Mouse (Mus musculus): ENCODE data around the gene Hid1. TPM values are rescaled to one million over a fixed set of nuclear protein-coding genes. Genes with fewer than 3 reads are reported as not detected.

Hid1 gene
- polyA plus RNA-seq, 1 experiment: 14.4 TPM

DNA sequence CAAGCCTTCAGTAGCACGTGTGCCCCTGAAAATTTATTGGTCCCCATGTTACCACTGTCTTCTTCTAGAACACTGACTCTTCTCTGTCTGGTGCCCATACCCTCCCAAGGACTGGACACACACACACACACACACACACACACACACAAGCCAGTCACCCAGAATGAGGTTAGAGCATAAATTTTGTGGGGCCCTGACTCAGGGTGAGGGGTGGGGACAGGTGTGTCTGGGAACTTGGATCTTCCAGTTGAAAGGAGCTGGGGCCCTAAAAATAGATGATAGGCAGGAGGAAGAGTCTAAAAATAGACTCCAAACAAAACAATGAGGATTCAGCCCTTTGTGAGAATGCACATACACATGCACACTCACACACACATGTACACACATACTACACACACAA is 58.8 kb downstream of the Hid1 start:
- TF ChIP-seq MYOD1 (IDR thresholded peaks at IDR 0.05; ENCODE audit: control insufficient read depth, insufficient read length, low read depth) (no peak), USF1 (IDR thresholded peaks at IDR 0.05; ENCODE audit: low read depth) (no peak), MAX (IDR thresholded peaks at IDR 0.05) (no peak), MYOG (IDR thresholded peaks at IDR 0.05; ENCODE audit: control insufficient read depth, extremely low read depth, insufficient read length) (no peak), FOSL1 (IDR thresholded peaks at IDR 0.05; ENCODE audit: insufficient read depth, low read length, poor library complexity, severe bottlenecking) (no peak), CEBPB (IDR thresholded peaks at IDR 0.05; ENCODE audit: low read depth) (no peak), CTCF (IDR thresholded peaks at IDR 0.05; ENCODE audit: control insufficient read depth, insufficient read depth, insufficient read length) (no peak)
- Histone ChIP-seq H3K79me2 (ENCODE audit: control insufficient read depth, insufficient read depth) (no peaks in the 10 kb centered on the region), H3K27me3 (ENCODE audit: control insufficient read depth, insufficient read depth, insufficient read length) (no peaks in the 10 kb centered on the region), H3K79me3 (ENCODE audit: low read depth) (no peaks in the 10 kb centered on the region), H3K36me3 (ENCODE audit: control insufficient read depth, insufficient read depth) (no peaks in the 10 kb centered on the region), H3ac (ENCODE audit: control insufficient read depth, insufficient read length, low read depth) (no peak overlapping the region), H3K4me3 (ENCODE audit: insufficient read depth, poor library complexity, severe bottlenecking) (no peak overlapping the region)

DNA sequence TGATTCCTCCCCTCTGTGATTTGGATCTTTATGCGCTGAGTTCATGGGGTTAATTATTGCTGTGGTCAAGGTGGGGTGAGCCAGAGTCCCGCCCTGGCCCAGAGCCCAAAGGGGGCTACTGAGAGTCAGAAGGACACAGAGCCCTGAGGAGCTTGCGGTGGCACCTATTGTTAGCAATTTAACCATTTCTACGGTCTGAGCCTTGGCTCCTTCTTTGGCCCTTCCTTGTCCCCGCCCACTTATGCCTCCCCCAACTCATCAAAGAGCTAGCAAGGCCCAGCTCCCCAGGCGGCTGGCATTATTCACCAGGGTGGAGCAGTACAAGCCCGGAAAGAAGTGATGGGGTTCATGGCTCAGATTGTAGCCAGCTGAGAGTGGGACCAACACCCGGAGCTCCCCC is 60.7 kb downstream of the Hid1 start, which contains the start of gene Otop2:
Gene Otop2, plus strand, starts transcription at position 301 of the 400 bp plus-strand sequence.
- Histone ChIP-seq H3K79me2 (ENCODE audit: control insufficient read depth, insufficient read depth) (no peaks in the 10 kb centered on the region), H3ac (ENCODE audit: control insufficient read depth, insufficient read length, low read depth) (no peak within 1 kb of the TSS), H3K27me3 (ENCODE audit: control insufficient read depth, insufficient read depth, insufficient read length) (no peaks in the 10 kb centered on the region), H3K36me3 (ENCODE audit: control insufficient read depth, insufficient read depth) (no peaks in the 10 kb centered on the region), H3K4me3 (ENCODE audit: insufficient read depth, poor library complexity, severe bottlenecking) (no peak within 1 kb of the TSS), H3K79me3 (ENCODE audit: low read depth) (no peaks in the 10 kb centered on the region)
- TF ChIP-seq MYOG (IDR thresholded peaks at IDR 0.05; ENCODE audit: control insufficient read depth, extremely low read depth, insufficient read length) (no peak), CEBPB (IDR thresholded peaks at IDR 0.05; ENCODE audit: low read depth) (no peak), MYOD1 (IDR thresholded peaks at IDR 0.05; ENCODE audit: control insufficient read depth, insufficient read length, low read depth) (no peak), FOSL1 (IDR thresholded peaks at IDR 0.05; ENCODE audit: insufficient read depth, low read length, poor library complexity, severe bottlenecking) (no peak), USF1 (IDR thresholded peaks at IDR 0.05; ENCODE audit: low read depth) (no peak)

DNA sequence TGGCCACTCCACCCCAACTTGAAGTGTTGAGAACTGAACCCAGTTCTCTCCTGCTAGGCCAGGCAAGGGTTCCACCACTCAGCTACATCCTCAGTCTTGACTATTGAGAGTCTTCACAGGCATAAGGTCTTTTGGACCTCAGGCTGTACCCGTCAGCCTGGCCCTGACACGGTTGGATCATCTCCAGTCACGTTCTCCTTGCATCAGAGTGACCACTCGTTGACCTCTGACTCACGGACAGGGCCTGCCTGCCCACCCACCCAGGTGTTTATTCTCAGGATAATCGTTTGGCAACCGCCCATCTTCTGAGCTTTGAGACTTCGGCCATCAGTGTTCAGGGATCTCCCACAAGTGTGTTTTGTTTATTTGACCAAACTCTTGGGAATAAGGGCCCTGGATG is 64.4 kb downstream of the Hid1 start:
- no peak for TF ChIP-seq MYOD1 (IDR thresholded peaks at IDR 0.05; ENCODE audit: control insufficient read depth, insufficient read length, low read depth)
- no peak for TF ChIP-seq FOSL1 (IDR thresholded peaks at IDR 0.05; ENCODE audit: insufficient read depth, low read length, poor library complexity, severe bottlenecking)
- TF ChIP-seq MAX (IDR thresholded peaks at IDR 0.05): no peak
- no peak for TF ChIP-seq MYOG (IDR thresholded peaks at IDR 0.05; ENCODE audit: control insufficient read depth, extremely low read depth, insufficient read length)
- no peak for TF ChIP-seq CTCF (IDR thresholded peaks at IDR 0.05; ENCODE audit: control insufficient read depth, insufficient read depth, insufficient read length)
- TF ChIP-seq CEBPB (IDR thresholded peaks at IDR 0.05; ENCODE audit: low read depth): no peak
- TF ChIP-seq USF1 (IDR thresholded peaks at IDR 0.05; ENCODE audit: low read depth): no peak
- no peaks in the 10 kb centered on the region for H3K27me3 ChIP-seq (ENCODE audit: control insufficient read depth, insufficient read depth, insufficient read length)
- H3K4me3 ChIP-seq (ENCODE audit: insufficient read depth, poor library complexity, severe bottlenecking): no peak overlapping the region
- no peaks in the 10 kb centered on the region for H3K79me2 ChIP-seq (ENCODE audit: control insufficient read depth, insufficient read depth)
- H3K79me3 ChIP-seq (ENCODE audit: low read depth): no peaks in the 10 kb centered on the region
- H3K36me3 ChIP-seq (ENCODE audit: control insufficient read depth, insufficient read depth): no peaks in the 10 kb centered on the region
- no peak overlapping the region for H3ac ChIP-seq (ENCODE audit: control insufficient read depth, insufficient read length, low read depth)

DNA sequence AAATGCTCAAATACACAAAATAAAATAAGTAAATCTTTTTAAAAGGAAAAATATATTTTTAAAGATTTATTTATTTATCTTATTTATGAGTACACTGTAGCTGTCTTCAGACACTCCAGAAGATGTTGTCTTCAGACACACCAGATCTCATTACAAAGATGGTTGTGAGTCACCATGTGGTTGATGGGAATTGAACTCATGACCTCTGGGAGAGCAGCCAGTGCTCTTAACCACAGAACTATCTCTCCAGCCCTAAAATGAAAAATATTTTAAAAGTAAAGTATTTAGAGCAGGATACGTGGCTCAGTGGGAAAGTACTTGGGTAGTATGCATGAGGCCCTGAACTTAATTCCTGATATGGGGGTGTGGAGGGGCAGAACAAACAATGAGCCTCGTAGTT is 66.2 kb downstream of the Hid1 start:
- Histone ChIP-seq H3ac (ENCODE audit: control insufficient read depth, insufficient read length, low read depth) (no peak overlapping the region), H3K27me3 (ENCODE audit: control insufficient read depth, insufficient read depth, insufficient read length) (no peaks in the 10 kb centered on the region), H3K36me3 (ENCODE audit: control insufficient read depth, insufficient read depth) (no peaks in the 10 kb centered on the region), H3K4me3 (ENCODE audit: insufficient read depth, poor library complexity, severe bottlenecking) (no peak overlapping the region), H3K79me3 (ENCODE audit: low read depth) (no peaks in the 10 kb centered on the region), H3K79me2 (ENCODE audit: control insufficient read depth, insufficient read depth) (no peaks in the 10 kb centered on the region)
- TF ChIP-seq CTCF (IDR thresholded peaks at IDR 0.05; ENCODE audit: control insufficient read depth, insufficient read depth, insufficient read length) (no peak), MAX (IDR thresholded peaks at IDR 0.05) (no peak), CEBPB (IDR thresholded peaks at IDR 0.05; ENCODE audit: low read depth) (no peak), MYOD1 (IDR thresholded peaks at IDR 0.05; ENCODE audit: control insufficient read depth, insufficient read length, low read depth) (no peak), USF1 (IDR thresholded peaks at IDR 0.05; ENCODE audit: low read depth) (peak; percentile 19), FOSL1 (IDR thresholded peaks at IDR 0.05; ENCODE audit: insufficient read depth, low read length, poor library complexity, severe bottlenecking) (no peak), MYOG (IDR thresholded peaks at IDR 0.05; ENCODE audit: control insufficient read depth, extremely low read depth, insufficient read length) (no peak)

DNA sequence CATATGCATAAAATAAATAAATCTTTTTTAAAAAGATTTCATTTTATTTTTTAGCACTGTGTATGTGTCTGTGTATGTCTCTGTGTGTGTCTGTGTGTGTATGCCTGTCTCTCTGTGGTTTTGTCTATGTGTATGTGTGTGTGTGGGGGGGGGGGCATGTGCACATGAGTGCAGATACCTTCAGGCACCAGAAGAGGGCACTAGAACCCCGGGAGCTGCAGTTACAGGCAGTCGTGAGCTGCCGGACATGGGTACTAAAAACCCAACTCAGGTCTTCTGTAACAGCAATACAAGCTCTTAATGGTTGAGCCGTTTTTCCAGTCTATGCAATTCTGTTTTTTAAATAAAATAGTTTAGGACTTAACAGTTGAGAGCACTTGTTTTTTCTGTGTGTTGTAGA is 66.8 kb downstream of the Hid1 start:
- H3ac ChIP-seq (ENCODE audit: control insufficient read depth, insufficient read length, low read depth): no peak overlapping the region
- no peak overlapping the region for H3K4me3 ChIP-seq (ENCODE audit: insufficient read depth, poor library complexity, severe bottlenecking)
- no peak for TF ChIP-seq FOSL1 (IDR thresholded peaks at IDR 0.05; ENCODE audit: insufficient read depth, low read length, poor library complexity, severe bottlenecking)
- no peak for TF ChIP-seq MYOG (IDR thresholded peaks at IDR 0.05; ENCODE audit: control insufficient read depth, extremely low read depth, insufficient read length)
- no peak for TF ChIP-seq CTCF (IDR thresholded peaks at IDR 0.05; ENCODE audit: control insufficient read depth, insufficient read depth, insufficient read length)
- no peak for TF ChIP-seq CEBPB (IDR thresholded peaks at IDR 0.05; ENCODE audit: low read depth)
- TF ChIP-seq MAX (IDR thresholded peaks at IDR 0.05): no peak
- TF ChIP-seq MYOD1 (IDR thresholded peaks at IDR 0.05; ENCODE audit: control insufficient read depth, insufficient read length, low read depth): no peak
- TF ChIP-seq USF1 (IDR thresholded peaks at IDR 0.05; ENCODE audit: low read depth): no peak
- H3K79me3 ChIP-seq (ENCODE audit: low read depth): no peaks in the 10 kb centered on the region
- no peaks in the 10 kb centered on the region for H3K27me3 ChIP-seq (ENCODE audit: control insufficient read depth, insufficient read depth, insufficient read length)
- no peaks in the 10 kb centered on the region for H3K79me2 ChIP-seq (ENCODE audit: control insufficient read depth, insufficient read depth)
- no peaks in the 10 kb centered on the region for H3K36me3 ChIP-seq (ENCODE audit: control insufficient read depth, insufficient read depth)

DNA sequence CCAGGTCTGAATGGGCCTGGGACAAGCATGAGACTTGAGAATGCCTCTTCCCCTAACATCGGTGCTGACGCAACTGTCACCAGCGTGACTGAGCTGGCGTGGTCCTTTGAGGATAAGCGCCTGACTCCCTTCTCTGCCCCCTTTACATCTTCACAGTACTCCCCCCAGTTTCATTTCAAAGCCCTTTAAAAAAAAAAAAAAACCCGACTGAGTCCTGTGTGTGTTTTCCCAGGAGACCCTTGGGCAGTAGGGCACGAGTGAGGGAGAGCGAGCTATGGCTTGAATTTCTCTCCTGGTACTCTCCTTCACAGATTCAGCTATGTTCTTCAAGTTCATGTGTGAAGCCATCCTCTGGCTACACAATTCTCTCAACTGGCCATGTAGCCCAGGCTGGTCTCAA is 69.4 kb downstream of the Hid1 start:
- Histone ChIP-seq H3K27me3 (ENCODE audit: control insufficient read depth, insufficient read depth, insufficient read length) (no peaks in the 10 kb centered on the region), H3K4me3 (ENCODE audit: insufficient read depth, poor library complexity, severe bottlenecking) (no peak overlapping the region)
- TF ChIP-seq USF1 (IDR thresholded peaks at IDR 0.05; ENCODE audit: low read depth) (no peak), CEBPB (IDR thresholded peaks at IDR 0.05; ENCODE audit: low read depth) (no peak), MAX (IDR thresholded peaks at IDR 0.05) (no peak)

More for the DNA sequence above, 69.4 kb downstream of the Hid1 start:
- Histone ChIP-seq H3K79me3 (ENCODE audit: low read depth) (no peaks in the 10 kb centered on the region), H3K36me3 (ENCODE audit: control insufficient read depth, insufficient read depth) (no peaks in the 10 kb centered on the region), H3ac (ENCODE audit: control insufficient read depth, insufficient read length, low read depth) (no peak overlapping the region), H3K79me2 (ENCODE audit: control insufficient read depth, insufficient read depth) (no peaks in the 10 kb centered on the region)

Other genes with a start within 250 kb of the Hid1 start
- not detected for gene Cd300lf, start 233.8 kb downstream of the Hid1 start, polyA plus RNA-seq (2012; fragmentation: generic; extraction: Trizol)
- 19.1 TPM for gene Slc9a3r1, start 204.4 kb downstream of the Hid1 start, polyA plus RNA-seq (2012; fragmentation: generic; extraction: Trizol)
- 6.6 TPM for gene Tmem104, start 180.3 kb downstream of the Hid1 start, polyA plus RNA-seq (2012; fragmentation: generic; extraction: Trizol)
- gene Nat9, start 179.9 kb downstream of the Hid1 start, polyA plus RNA-seq (2012; fragmentation: generic; extraction: Trizol): 9.1 TPM
- gene Grin2c, start 100.5 kb downstream of the Hid1 start, polyA plus RNA-seq (2012; fragmentation: generic; extraction: Trizol): not detected
- 10.7 TPM for gene Fdxr, start 90.7 kb downstream of the Hid1 start, polyA plus RNA-seq (2012; fragmentation: generic; extraction: Trizol)
- gene Fads6, start 70.1 kb downstream of the Hid1 start, polyA plus RNA-seq (2012; fragmentation: generic; extraction: Trizol): 0.21 TPM
- gene Otop2, start 60.6 kb downstream of the Hid1 start, polyA plus RNA-seq (2012; fragmentation: generic; extraction: Trizol): not detected
- gene Ush1g, start 45.7 kb downstream of the Hid1 start, polyA plus RNA-seq (2012; fragmentation: generic; extraction: Trizol): 0.01 TPM
- not detected for gene Otop3, start 33.0 kb downstream of the Hid1 start, polyA plus RNA-seq (2012; fragmentation: generic; extraction: Trizol)
- 23.2 TPM for gene Cdr2l, start 14.2 kb upstream of the Hid1 start, polyA plus RNA-seq (2012; fragmentation: generic; extraction: Trizol)
- gene Mrpl58, start 36.0 kb upstream of the Hid1 start, polyA plus RNA-seq (2012; fragmentation: generic; extraction: Trizol): 186 TPM
- 530 TPM for gene Atp5h, start 52.2 kb upstream of the Hid1 start, polyA plus RNA-seq (2012; fragmentation: generic; extraction: Trizol)
- gene Kctd2, start 52.4 kb upstream of the Hid1 start, polyA plus RNA-seq (2012; fragmentation: generic; extraction: Trizol): 26.7 TPM
- not detected for gene Trim80, start 72.8 kb upstream of the Hid1 start, polyA plus RNA-seq (2012; fragmentation: generic; extraction: Trizol)
- 0.07 TPM for gene Slc16a5, start 94.7 kb upstream of the Hid1 start, polyA plus RNA-seq (2012; fragmentation: generic; extraction: Trizol)
- 5.4 TPM for gene Armc7, start 107.9 kb upstream of the Hid1 start, polyA plus RNA-seq (2012; fragmentation: generic; extraction: Trizol)
- 109 TPM for gene Nt5c, start 124.1 kb upstream of the Hid1 start, polyA plus RNA-seq (2012; fragmentation: generic; extraction: Trizol)
- gene Jpt1, start 146.6 kb upstream of the Hid1 start, polyA plus RNA-seq (2012; fragmentation: generic; extraction: Trizol): 320 TPM
- gene Sumo2, start 168.5 kb upstream of the Hid1 start, polyA plus RNA-seq (2012; fragmentation: generic; extraction: Trizol): 384 TPM
- 110 TPM for gene Nup85, start 196.7 kb upstream of the Hid1 start, polyA plus RNA-seq (2012; fragmentation: generic; extraction: Trizol)
- gene Mrps7, start 236.2 kb upstream of the Hid1 start, polyA plus RNA-seq (2012; fragmentation: generic; extraction: Trizol): 79.7 TPM
- gene Gga3, start 236.3 kb upstream of the Hid1 start, polyA plus RNA-seq (2012; fragmentation: generic; extraction: Trizol): 16.0 TPM
- gene Mif4gd, start 245.2 kb upstream of the Hid1 start, polyA plus RNA-seq (2012; fragmentation: generic; extraction: Trizol): 13.4 TPM

Measured in C2C12 (cell line).